Mouse (Mus musculus): ENCODE measurements around the gene Gba. TPM values are rescaled to one million over a fixed set of nuclear protein-coding genes. Genes with fewer than 3 reads are reported as not detected.

Gba gene
- polyA plus RNA-seq, 1 experiment from 2014 or later, result 48.8 TPM

- H3K4me2 ChIP-seq (replicated peaks), result peak overlapping the region; percentile 83
- H3K9me3 ChIP-seq (ENCODE audit: control insufficient read depth, low read length), result no peaks in the 10 kb centered on the region
- DNase-seq (ENCODE audit: low spot score) (no peak), ATAC-seq (ENCODE audit: low FRiP score) (no peak)
- H3K27me3 ChIP-seq (ENCODE audit: control insufficient read depth, insufficient read depth, low read length), result no peaks in the 10 kb centered on the region
- 74% methylated on average over 5 of the region's 5 CpGs for WGBS
- H3K9ac ChIP-seq, result peak overlapping the region; percentile 96
- H3K4me1 ChIP-seq (replicated peaks; ENCODE audit: control insufficient read depth, insufficient read depth, low read length), result peaks cover 29% of the 10 kb centered on the region; the same call in 1 of the 2 replicates
- H3K27ac ChIP-seq, result peak overlapping the region; percentile 95; the same call in 1 of the 2 replicates
- peak overlapping the region; percentile 97 for H3K4me3 ChIP-seq (replicated peaks; ENCODE audit: low read length)
- H3K36me3 ChIP-seq (replicated peaks; ENCODE audit: control insufficient read depth, insufficient read depth), result peaks cover 21% of the 10 kb centered on the region
These were observed 39.0 kb upstream of the Gba start for GRCm38 (mm10) chr3:89163643-89164245.

- peak within 1 kb of the TSS; percentile 96 for H3K9ac ChIP-seq
- peak within 1 kb of the TSS; percentile 95 for H3K27ac ChIP-seq
- H3K4me3 ChIP-seq (replicated peaks; ENCODE audit: low read length), result peak within 1 kb of the TSS; percentile 97
- H3K4me1 ChIP-seq (replicated peaks; ENCODE audit: control insufficient read depth, insufficient read depth, low read length), result peaks cover 20% of the 10 kb centered on the region; the same call in 1 of the 2 replicates
- ATAC-seq (ENCODE audit: low FRiP score) (peak; percentile 96), DNase-seq (ENCODE audit: low spot score) (peak; percentile 94)
- H3K36me3 ChIP-seq (replicated peaks; ENCODE audit: control insufficient read depth, insufficient read depth), result peaks cover 30% of the 10 kb centered on the region
- H3K4me2 ChIP-seq (replicated peaks), result peak within 1 kb of the TSS; percentile 83
- no peaks in the 10 kb centered on the region for H3K27me3 ChIP-seq (ENCODE audit: control insufficient read depth, insufficient read depth, low read length)
- no peaks in the 10 kb centered on the region for H3K9me3 ChIP-seq (ENCODE audit: control insufficient read depth, low read length)
- WGBS, result under 1% methylated on average over 57 of the region's 79 CpGs
These were observed 38.0 kb upstream of the Gba start, which contains the start of gene Clk2 for GRCm38 (mm10) chr3:89164506-89165267. Gene Clk2 (plus strand): TSS chr3:89164795.

GRCm38 (mm10) chr3:89165268-89165870 lies 37.4 kb upstream of the Gba start:
- Histone ChIP-seq H3K9ac (peak overlapping the region; percentile 96), H3K27me3 (ENCODE audit: control insufficient read depth, insufficient read depth, low read length) (no peaks in the 10 kb centered on the region), H3K4me1 (replicated peaks; ENCODE audit: control insufficient read depth, insufficient read depth, low read length) (peaks cover 20% of the 10 kb centered on the region; the same call in 1 of the 2 replicates), H3K9me3 (ENCODE audit: control insufficient read depth, low read length) (no peaks in the 10 kb centered on the region), H3K4me2 (replicated peaks) (peak overlapping the region; percentile 83), H3K27ac (peak overlapping the region; percentile 95), H3K4me3 (replicated peaks; ENCODE audit: low read length) (peak overlapping the region; percentile 97), H3K36me3 (replicated peaks; ENCODE audit: control insufficient read depth, insufficient read depth) (peaks cover 37% of the 10 kb centered on the region)
- DNase-seq (ENCODE audit: low spot score) (no peak), ATAC-seq (ENCODE audit: low FRiP score) (no peak)
- WGBS, result 26% methylated on average over 12 of the region's 12 CpGs

- 94% methylated on average over 19 of the region's 19 CpGs for WGBS
- Histone ChIP-seq H3K4me1 (replicated peaks; ENCODE audit: control insufficient read depth, insufficient read depth, low read length) (peaks cover 20% of the 10 kb centered on the region; the same call in 1 of the 2 replicates), H3K9me3 (ENCODE audit: control insufficient read depth, low read length) (no peaks in the 10 kb centered on the region), H3K9ac (no peak overlapping the region), H3K4me2 (replicated peaks) (no peak overlapping the region), H3K27ac (no peak overlapping the region), H3K4me3 (replicated peaks; ENCODE audit: low read length) (no peak overlapping the region), H3K27me3 (ENCODE audit: control insufficient read depth, insufficient read depth, low read length) (no peaks in the 10 kb centered on the region), H3K36me3 (replicated peaks; ENCODE audit: control insufficient read depth, insufficient read depth) (peaks cover 53% of the 10 kb centered on the region)
- no peak for DNase-seq (ENCODE audit: low spot score)
- no peak for ATAC-seq (ENCODE audit: low FRiP score)
These were observed 35.8 kb upstream of the Gba start for GRCm38 (mm10) chr3:89166945-89167344.

GRCm38 (mm10) chr3:89174844-89175243 lies 27.9 kb upstream of the Gba start:
- Histone ChIP-seq H3K9ac (no peak overlapping the region), H3K9me3 (ENCODE audit: control insufficient read depth, low read length) (no peaks in the 10 kb centered on the region), H3K27me3 (ENCODE audit: control insufficient read depth, insufficient read depth, low read length) (no peaks in the 10 kb centered on the region), H3K4me3 (replicated peaks; ENCODE audit: low read length) (no peak overlapping the region), H3K4me1 (replicated peaks; ENCODE audit: control insufficient read depth, insufficient read depth, low read length) (peaks cover 8% of the 10 kb centered on the region), H3K36me3 (replicated peaks; ENCODE audit: control insufficient read depth, insufficient read depth) (peaks cover 79% of the 10 kb centered on the region), H3K4me2 (replicated peaks) (no peak overlapping the region), H3K27ac (no peak overlapping the region)
- WGBS, result 92% methylated on average over 11 of the region's 11 CpGs
- DNase-seq (ENCODE audit: low spot score) (no peak), ATAC-seq (ENCODE audit: low FRiP score) (no peak)

- Histone ChIP-seq H3K27ac (no peak overlapping the region), H3K4me3 (replicated peaks; ENCODE audit: low read length) (no peak overlapping the region), H3K9ac (no peak overlapping the region), H3K4me1 (replicated peaks; ENCODE audit: control insufficient read depth, insufficient read depth, low read length) (peaks cover 8% of the 10 kb centered on the region), H3K4me2 (replicated peaks) (no peak overlapping the region), H3K36me3 (replicated peaks; ENCODE audit: control insufficient read depth, insufficient read depth) (peaks cover 79% of the 10 kb centered on the region), H3K27me3 (ENCODE audit: control insufficient read depth, insufficient read depth, low read length) (no peaks in the 10 kb centered on the region), H3K9me3 (ENCODE audit: control insufficient read depth, low read length) (no peaks in the 10 kb centered on the region)
- no peak for ATAC-seq (ENCODE audit: low FRiP score)
- 95% methylated on average over 10 of the region's 10 CpGs for WGBS
- DNase-seq (ENCODE audit: low spot score), result no peak
These were observed 27.2 kb upstream of the Gba start for GRCm38 (mm10) chr3:89175544-89175943.

- Histone ChIP-seq H3K9ac (no peak overlapping the region), H3K27me3 (ENCODE audit: control insufficient read depth, insufficient read depth, low read length) (no peaks in the 10 kb centered on the region), H3K27ac (no peak overlapping the region), H3K36me3 (replicated peaks; ENCODE audit: control insufficient read depth, insufficient read depth) (peaks cover 79% of the 10 kb centered on the region), H3K4me2 (replicated peaks) (no peak overlapping the region), H3K9me3 (ENCODE audit: control insufficient read depth, low read length) (no peaks in the 10 kb centered on the region), H3K4me1 (replicated peaks; ENCODE audit: control insufficient read depth, insufficient read depth, low read length) (peaks cover 8% of the 10 kb centered on the region), H3K4me3 (replicated peaks; ENCODE audit: low read length) (no peak overlapping the region)
- no peak for DNase-seq (ENCODE audit: low spot score)
- 83% methylated on average over 7 of the region's 7 CpGs for WGBS
- ATAC-seq (ENCODE audit: low FRiP score), result no peak
These were observed 26.3 kb upstream of the Gba start for GRCm38 (mm10) chr3:89176421-89176820.

GRCm38 (mm10) chr3:89177242-89178106 lies 25.3 kb upstream of the Gba start, which contains the start of gene Scamp3:
Gene Scamp3 (plus strand): TSS chr3:89177473.
- no peaks in the 10 kb centered on the region for H3K9me3 ChIP-seq (ENCODE audit: control insufficient read depth, low read length)
- DNase-seq (ENCODE audit: low spot score) (peak; percentile 96), ATAC-seq (ENCODE audit: low FRiP score) (peak; percentile 96)
- H3K27ac ChIP-seq, result peak within 1 kb of the TSS; percentile 61
- WGBS, result under 1% methylated on average over 43 of the region's 43 CpGs
- H3K9ac ChIP-seq, result peak within 1 kb of the TSS; percentile 77
- H3K4me3 ChIP-seq (replicated peaks; ENCODE audit: low read length), result peak within 1 kb of the TSS; percentile 61
- peaks cover 8% of the 10 kb centered on the region for H3K4me1 ChIP-seq (replicated peaks; ENCODE audit: control insufficient read depth, insufficient read depth, low read length)
- peaks cover 77% of the 10 kb centered on the region for H3K36me3 ChIP-seq (replicated peaks; ENCODE audit: control insufficient read depth, insufficient read depth)
- no peaks in the 10 kb centered on the region for H3K27me3 ChIP-seq (ENCODE audit: control insufficient read depth, insufficient read depth, low read length)
- H3K4me2 ChIP-seq (replicated peaks), result peak within 1 kb of the TSS; percentile 96
